Mouse (Mus musculus): ENCODE results near the gene Fdxacb1.
A peak's percentile ranks its signal among the peaks of the same experiment; 100 is the strongest.

Gene Fdxacb1

DNA sequence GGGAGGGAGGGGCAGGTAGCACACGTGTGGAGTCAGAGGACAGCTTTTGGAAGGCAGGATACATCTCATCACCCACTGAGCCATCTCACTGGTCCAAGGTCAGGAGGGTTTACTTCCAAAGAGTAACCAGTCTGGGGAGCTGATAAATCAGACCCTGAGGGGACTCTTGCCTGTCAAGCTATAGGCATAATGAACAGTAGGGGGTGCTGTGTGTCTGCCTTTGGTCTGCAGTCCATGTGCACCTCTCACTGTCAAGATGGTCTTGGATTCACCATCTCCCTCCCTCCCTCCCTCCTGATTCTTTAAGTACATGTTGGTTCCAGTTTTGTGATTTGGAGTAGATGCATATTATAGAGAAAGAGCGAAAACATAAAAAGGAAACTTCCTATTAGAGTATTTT is 32.9 kb downstream of the Fdxacb1 start:
- DNase-seq (ENCODE audit: low read depth, low spot score), result peak; percentile 66

GRCm38 (mm10) chr9:50803055-50803671 is 35.1 kb downstream of the Fdxacb1 start:
- no peak for DNase-seq (ENCODE audit: low read depth, low spot score)

DNA sequence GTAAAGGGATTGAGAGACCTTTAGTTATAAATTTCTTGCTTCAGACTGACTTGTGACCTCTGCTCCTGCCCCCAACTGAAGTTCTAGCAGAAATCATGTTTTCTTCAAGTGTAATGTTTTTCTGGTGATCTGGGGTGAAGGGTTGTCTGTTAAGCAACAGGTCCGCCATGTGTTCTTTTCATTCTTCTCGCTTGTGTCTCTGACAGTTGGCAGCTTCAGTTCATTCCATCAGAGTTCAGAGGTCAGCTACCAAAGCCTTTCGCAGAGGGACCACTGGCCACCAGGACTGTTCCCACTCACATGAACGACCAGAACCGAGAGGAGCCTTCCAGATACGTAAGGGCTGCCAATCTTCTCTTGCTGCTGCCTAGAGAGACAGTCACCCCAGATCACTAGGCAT is 40.4 kb downstream of the Fdxacb1 start:
- no peak for DNase-seq (ENCODE audit: low read depth, low spot score)

DNA sequence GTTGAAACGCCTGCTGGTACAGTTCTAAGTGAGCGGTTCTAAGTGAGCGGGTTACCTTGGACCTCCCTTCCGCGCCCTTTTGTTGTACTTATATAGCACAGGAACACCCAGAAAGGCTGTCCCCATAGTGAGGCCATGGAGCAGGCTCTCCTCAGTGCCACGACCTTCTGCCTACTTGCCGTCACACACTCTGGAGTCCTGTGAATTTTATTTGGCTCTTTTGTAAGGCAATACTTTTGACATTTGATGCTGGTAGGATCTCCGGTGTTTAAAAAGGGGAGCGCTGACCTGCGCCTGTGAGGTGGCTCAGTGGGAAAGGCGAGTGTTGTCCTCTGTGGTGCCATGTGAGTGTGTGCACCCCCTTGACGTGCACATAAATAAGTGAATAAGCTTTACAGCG is 41.1 kb downstream of the Fdxacb1 start:
- no peak for DNase-seq (ENCODE audit: low read depth, low spot score)

DNA sequence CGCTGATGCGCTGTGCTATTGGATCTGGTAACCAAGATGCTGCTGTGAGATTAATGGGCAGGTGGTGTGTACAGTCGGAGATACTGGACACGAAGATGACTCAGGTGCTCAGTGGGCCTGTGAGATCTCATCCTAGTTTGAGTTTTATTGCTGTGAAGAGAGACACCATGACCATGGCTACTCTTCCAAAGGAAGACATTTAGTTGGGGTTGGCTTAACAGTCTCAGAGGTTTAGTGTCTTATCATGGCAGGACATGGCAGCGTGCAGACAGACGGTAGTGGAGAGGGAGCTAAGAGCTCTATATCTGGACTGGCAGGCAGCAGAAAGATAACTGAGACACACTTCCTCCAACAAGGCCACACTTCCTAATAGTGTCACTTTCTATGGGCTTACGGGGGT is 43.2 kb downstream of the Fdxacb1 start:
- no peak for DNase-seq (ENCODE audit: low read depth, low spot score)

GRCm38 (mm10) chr9:50811746-50812145 is 43.7 kb downstream of the Fdxacb1 start:
- no peak for DNase-seq (ENCODE audit: low read depth, low spot score)

- no peak for DNase-seq (ENCODE audit: low read depth, low spot score)
Observed at GRCm38 (mm10) chr9:50813796-50814195, 45.8 kb downstream of the Fdxacb1 start.

DNA sequence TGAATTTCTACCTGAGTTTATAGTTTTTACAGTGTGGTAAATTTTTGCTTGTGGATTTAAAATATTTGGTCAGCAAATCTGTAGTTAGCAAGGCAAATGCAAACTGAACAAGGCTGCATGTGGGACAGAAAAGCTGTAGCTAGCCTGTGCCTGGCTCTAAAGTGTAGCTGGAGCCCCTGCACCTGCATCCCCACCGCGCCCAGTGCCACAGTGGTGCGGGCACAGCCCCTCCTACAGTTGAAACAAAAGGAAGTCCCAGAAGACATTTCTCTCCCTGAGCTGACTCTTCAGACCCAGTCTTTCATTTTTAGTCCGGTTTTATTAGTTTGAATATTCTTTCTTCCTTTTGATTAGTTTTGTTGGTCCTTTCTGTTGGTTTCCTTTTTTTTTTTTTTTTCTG is 47.6 kb downstream of the Fdxacb1 start:
- no peak for DNase-seq (ENCODE audit: low read depth, low spot score)

- no peak for DNase-seq (ENCODE audit: low read depth, low spot score)
Observed at GRCm38 (mm10) chr9:50816512-50816911, 48.5 kb downstream of the Fdxacb1 start.

- no peak for DNase-seq (ENCODE audit: low read depth, low spot score)
Observed at GRCm38 (mm10) chr9:50818050-50818449, 50.0 kb downstream of the Fdxacb1 start.

GRCm38 (mm10) chr9:50819716-50820115 is 51.7 kb downstream of the Fdxacb1 start:
- no peak for DNase-seq (ENCODE audit: low read depth, low spot score)

DNA sequence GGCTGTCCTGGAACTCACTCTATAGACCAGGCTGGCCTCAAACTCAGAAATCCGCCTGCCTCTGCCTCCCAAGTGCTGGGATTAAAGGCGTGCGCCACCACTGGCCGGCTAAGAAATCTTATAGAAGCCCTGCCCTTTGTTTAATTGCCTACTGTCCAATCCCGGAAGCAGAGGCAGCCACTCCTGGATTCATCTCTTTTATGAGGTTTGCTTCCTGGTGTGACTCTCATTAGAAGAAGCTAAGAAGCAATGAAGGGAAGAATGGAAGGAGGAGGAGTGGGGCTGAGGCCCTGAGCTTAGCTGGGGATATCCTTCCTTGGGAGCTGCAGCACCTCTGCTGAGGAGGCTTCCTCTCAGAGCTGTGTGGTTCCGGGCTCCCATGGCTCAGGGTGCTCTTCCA is 53.6 kb downstream of the Fdxacb1 start:
- DNase-seq (ENCODE audit: low read depth, low spot score), result no peak

DNA sequence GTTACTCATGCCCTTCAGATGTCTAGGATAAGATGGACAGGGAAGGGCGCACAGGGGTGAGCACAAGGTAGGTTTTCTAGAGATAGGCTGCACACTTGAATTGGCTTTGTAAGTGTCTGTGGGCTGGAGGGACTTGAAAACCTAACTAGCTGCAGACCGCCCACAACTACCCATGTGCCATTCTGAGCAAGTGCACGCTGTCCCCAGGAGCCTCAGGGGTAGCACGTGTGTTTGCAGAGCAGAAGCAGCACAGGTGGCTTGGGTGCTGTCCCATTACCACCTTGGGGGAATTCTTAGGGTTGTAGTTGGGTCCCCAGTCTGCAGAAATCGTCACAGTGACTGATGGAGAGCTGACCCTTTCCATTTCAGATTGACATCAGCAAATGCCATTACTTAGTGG is 54.2 kb downstream of the Fdxacb1 start:
- DNase-seq (ENCODE audit: low read depth, low spot score), result no peak
